Mouse (Mus musculus) E14TG2a.4 (cell line): ENCODE results near the gene Tsen34.
"Not testable (repeated sequence)": the region's sequence is repeated elsewhere in the genome, so short reads cannot be mapped to it uniquely, and the experiment has no call there.

Experiments used
- H3K27me3 ChIP-seq: 2 replicates; pipeline ENCODE4 v1.6.1; 2014; ENCODE audit warnings: low read length, control low read depth; ENCODE audit not compliant: insufficient read depth
- H3K36me3 ChIP-seq: 2 replicates; pipeline ENCODE4 v1.6.1; 2014; ENCODE audit warnings: low read length, control low read depth; ENCODE audit not compliant: insufficient read depth
- H3K4me1 ChIP-seq: replicated peaks from 2 replicates; pipeline ENCODE4 v1.6.1; 2014; ENCODE audit warnings: low read depth, low read length, control low read depth
- H3K4me3 ChIP-seq: replicated peaks from 2 replicates; pipeline ENCODE4 v1.5.1; 2014; ENCODE audit warnings: mild to moderate bottlenecking, low read length
- H3K9me3 ChIP-seq: 2 replicates; pipeline ENCODE4 v1.6.1; 2014; ENCODE audit warnings: low read length, control low read depth
- CTCF ChIP-seq: conservative IDR thresholded peaks from 2 replicates; pipeline ENCODE4 v1.5.1; 2014; ENCODE audit warnings: low read length
- NANOG ChIP-seq: IDR thresholded peaks from 2 replicates; pipeline ENCODE4 v1.6.1; 2014; ENCODE audit warnings: borderline replicate concordance, low read length, mixed read lengths
- POU5F1 ChIP-seq: IDR thresholded peaks from 2 replicates; pipeline ENCODE4 v1.6.1; 2014; ENCODE audit warnings: low read length, borderline replicate concordance

The Tsen34 gene

DNA sequence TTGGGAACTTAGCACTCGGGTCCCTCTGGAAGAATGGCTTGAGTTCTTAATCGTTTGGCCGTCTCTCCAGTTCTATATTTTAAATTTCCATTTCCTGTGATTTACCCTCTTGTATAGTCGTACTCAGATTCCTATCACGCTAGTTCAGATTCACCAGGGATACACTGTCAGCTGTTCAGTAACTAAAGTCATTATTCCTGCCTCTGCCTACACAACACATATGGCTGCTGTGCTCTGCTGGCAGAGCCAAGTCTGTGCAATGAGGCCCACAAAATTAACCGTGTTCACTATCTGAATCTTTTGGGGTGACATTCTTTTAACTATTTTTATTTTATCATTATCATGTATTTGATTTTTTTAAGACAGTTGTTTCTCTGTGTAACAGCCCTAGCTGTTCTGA, 5.8 kb downstream of the Tsen34 start:
- Histone ChIP-seq H3K27me3 (no peaks in the 10 kb centered on the region), H3K9me3 (no peaks in the 10 kb centered on the region), H3K4me1 (peaks cover 20% of the 10 kb centered on the region), H3K4me3 (no peak overlapping the region), H3K36me3 (peaks cover 63% of the 10 kb centered on the region)
- TF ChIP-seq POU5F1 (no peak), NANOG (no peak), CTCF (no peak)

DNA sequence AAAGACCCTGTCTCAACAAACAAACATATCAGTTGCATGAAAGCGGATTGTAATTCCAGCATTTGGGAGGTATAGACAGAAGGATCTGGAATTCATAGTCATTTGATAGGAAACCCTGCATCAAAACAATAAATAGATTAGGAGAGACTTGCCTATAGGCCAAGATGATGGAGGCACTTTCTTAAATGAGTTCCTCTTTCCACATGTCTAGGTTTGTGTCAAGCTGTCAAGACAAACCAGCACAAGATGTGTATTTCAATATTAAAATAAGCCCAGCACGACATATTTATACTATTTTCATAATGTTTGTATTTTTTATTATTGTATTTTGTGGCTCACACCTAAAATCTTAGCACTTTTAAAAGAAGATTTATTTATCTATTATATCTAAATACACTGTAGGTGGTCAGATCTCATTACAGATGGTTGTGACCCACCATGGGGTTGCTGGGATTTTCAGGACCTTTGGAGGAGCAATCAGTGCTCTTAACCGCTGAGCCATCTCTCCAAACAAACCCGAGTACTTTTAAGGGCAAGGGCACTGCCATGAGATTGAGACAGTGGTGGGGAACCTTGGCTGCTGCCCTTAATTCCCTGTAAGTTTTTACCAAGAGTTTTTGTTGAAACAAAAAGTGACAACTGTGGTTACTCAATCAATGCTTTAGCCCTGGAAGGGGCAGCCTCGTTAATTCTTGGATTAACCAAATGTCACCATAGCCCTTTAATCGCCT, 10.7 kb downstream of the Tsen34 start:
- no peaks in the 10 kb centered on the region for H3K27me3 ChIP-seq
- H3K9me3 ChIP-seq = no peaks in the 10 kb centered on the region
- peak overlapping the region; percentile 96 for H3K4me3 ChIP-seq
- TF ChIP-seq POU5F1 = no peak
- no peak for TF ChIP-seq NANOG
- no peak for TF ChIP-seq CTCF
- peaks cover 72% of the 10 kb centered on the region for H3K36me3 ChIP-seq
- peaks cover 15% of the 10 kb centered on the region for H3K4me1 ChIP-seq

DNA sequence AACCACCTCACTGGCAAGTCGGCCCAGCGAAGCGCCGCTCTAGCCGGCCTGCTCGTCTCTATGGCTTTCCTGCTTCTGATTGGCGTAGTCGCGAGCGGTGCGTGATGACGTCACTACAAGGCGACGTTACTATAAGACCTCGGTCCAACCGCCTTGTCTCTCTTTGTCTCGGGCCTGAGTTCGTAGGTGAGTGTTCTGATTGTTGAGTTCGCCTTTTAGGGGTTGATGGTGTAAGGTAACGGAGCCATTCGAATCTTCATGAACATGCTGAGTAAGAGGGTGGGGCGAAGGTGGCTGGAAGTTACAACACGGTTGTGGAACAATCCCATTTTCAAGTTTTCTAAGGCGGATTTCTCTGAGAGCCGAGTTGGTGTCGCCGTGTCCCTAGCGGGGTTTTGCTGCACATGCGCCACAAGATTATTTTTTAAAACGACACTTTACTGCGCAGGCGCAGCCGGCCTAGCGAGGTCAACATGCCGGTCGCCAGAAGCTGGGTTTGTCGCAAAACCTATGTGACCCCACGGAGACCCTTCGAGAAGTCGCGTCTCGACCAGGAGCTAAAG, 11.3 kb downstream of the Tsen34 start, which contains the start of gene Rps9:
Gene Rps9 (plus strand): TSS at position 115 of the 563 bp plus-strand sequence.
- Histone ChIP-seq H3K4me3 (peak within 1 kb of the TSS; percentile 96), H3K27me3 (no peaks in the 10 kb centered on the region), H3K4me1 (peaks cover 15% of the 10 kb centered on the region), H3K9me3 (no peaks in the 10 kb centered on the region), H3K36me3 (peaks cover 65% of the 10 kb centered on the region)
- TF ChIP-seq CTCF = no peak
- TF ChIP-seq POU5F1 = no peak

DNA sequence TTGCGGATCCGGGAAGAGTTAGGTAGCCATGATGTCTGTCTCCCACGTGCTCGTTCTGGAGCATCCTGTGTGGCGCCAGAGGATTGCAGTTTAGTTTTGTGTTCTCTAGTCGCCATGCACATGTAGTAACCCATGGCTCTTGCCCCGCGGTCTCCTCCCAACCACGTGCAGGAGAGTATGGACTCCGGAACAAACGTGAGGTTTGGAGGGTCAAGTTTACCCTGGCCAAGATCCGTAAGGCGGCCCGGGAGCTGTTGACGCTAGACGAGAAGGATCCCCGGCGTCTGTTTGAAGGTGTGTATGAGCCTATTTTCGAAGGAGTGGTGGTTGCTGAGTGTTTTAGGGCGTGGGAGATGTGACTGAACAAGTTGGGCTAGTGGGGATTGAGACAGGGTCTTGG, 11.8 kb downstream of the Tsen34 start:
- Histone ChIP-seq H3K27me3 (no peaks in the 10 kb centered on the region), H3K4me1 (peaks cover 15% of the 10 kb centered on the region), H3K9me3 (no peaks in the 10 kb centered on the region), H3K36me3 (peaks cover 61% of the 10 kb centered on the region), H3K4me3 (peak overlapping the region; percentile 96)
- TF ChIP-seq CTCF (no peak), POU5F1 (no peak), NANOG (no peak)

DNA sequence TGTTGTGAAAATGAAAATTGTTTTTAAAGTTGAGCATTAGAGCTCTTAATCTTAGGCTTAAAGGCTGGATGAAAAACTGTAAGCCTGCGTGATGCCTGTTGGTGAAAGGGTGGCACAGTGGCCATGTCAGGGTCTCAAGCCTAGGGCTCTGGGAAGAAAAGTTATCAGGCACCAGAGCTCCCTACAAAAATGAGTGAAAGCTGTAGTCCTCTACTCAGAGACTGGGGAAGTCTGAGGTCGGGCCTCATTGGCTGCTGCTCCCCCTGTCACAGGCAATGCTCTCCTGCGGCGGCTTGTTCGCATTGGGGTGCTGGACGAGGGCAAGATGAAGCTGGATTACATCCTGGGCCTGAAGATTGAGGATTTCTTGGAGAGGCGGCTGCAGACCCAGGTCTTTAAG, 12.8 kb downstream of the Tsen34 start:
- peak overlapping the region; percentile 96 for H3K4me3 ChIP-seq
- peaks cover 15% of the 10 kb centered on the region for H3K4me1 ChIP-seq
- H3K27me3 ChIP-seq, H3K9me3 ChIP-seq: not testable (repeated sequence)
- peaks cover 51% of the 10 kb centered on the region for H3K36me3 ChIP-seq

DNA sequence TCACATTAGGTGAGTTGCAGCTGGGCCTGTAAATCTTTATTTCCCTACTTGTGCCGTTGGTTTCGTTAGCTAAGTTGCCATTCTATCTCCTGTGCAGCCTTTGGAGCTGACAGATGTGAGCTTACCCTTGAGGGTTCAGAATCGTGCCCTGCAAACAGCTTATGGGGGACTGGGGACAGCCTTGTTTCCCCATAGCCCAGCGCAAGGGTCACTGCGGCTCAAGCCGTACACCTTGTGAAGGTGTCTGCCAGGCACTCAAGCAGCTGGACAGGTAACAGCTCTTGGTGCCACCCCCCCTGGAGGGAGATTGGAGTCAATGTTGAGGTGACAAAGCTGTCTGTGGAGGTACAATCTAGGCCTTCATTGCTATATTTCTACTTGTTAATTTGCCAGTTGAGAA, 13.2 kb downstream of the Tsen34 start:
- H3K4me1 ChIP-seq = peaks cover 15% of the 10 kb centered on the region
- TF ChIP-seq NANOG (no peak), CTCF (no peak), POU5F1 (no peak)

DNA sequence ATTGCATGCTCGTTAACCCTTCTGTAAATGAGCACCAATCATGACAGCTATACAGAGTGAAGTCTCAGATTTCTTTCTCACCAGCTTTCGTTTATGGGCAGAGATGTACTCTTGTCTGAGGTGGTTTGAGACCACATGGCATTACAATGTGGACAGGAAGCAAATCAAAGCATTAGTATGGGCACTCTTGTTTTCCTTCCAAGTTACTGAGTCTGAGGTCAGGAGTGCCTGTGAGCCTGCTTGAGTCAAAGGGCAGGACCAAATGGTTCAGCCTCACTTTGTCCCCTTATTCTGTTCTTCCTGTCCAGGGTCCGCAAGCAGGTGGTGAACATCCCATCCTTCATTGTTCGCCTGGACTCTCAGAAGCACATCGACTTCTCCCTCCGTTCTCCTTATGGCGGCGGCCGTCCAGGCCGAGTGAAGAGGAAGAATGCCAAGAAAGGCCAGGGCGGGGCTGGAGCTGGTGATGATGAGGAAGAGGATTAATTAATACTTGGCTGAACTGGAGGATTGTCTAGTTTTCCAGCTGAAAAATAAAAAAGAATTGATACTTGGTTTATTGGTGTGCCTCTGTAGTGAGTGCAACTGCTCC, 13.8 kb downstream of the Tsen34 start:
- no peak for TF ChIP-seq POU5F1
- TF ChIP-seq CTCF = no peak
- TF ChIP-seq NANOG = no peak
- Histone ChIP-seq H3K27me3 (no peaks in the 10 kb centered on the region), H3K36me3 (peaks cover 41% of the 10 kb centered on the region), H3K9me3 (no peaks in the 10 kb centered on the region), H3K4me1 (peaks cover 15% of the 10 kb centered on the region), H3K4me3 (peak overlapping the region; percentile 96)

More for the DNA sequence above, 13.2 kb downstream of the Tsen34 start:
- Histone ChIP-seq H3K9me3 (no peaks in the 10 kb centered on the region), H3K27me3 (no peaks in the 10 kb centered on the region), H3K36me3 (peaks cover 46% of the 10 kb centered on the region), H3K4me3 (peak overlapping the region; percentile 96)

DNA sequence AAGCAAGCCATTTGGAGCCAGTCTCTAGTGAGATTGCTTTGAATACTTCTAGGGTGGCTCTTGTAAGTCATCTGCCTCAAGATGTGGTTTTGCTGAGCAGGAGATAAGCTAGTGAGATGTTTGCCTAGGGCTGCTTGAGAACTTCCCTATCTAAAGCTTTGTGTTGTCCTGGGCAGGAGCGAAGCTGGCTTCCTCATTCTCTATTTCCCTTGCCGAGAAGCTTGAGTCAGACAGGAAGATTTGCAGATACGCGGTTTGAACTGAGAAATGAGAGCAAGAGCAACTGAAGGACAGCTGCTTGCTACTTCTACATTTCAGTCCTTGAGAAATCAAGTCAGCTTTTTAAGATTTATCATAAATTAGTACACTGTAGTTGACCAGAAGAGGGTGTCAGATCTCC, 14.4 kb downstream of the Tsen34 start:
- H3K4me3 ChIP-seq = peak overlapping the region; percentile 96
- H3K36me3 ChIP-seq = peaks cover 39% of the 10 kb centered on the region
- H3K27me3 ChIP-seq = no peaks in the 10 kb centered on the region
- no peak for TF ChIP-seq NANOG
- TF ChIP-seq CTCF = no peak
- no peak for TF ChIP-seq POU5F1
- no peaks in the 10 kb centered on the region for H3K9me3 ChIP-seq
- peaks cover 15% of the 10 kb centered on the region for H3K4me1 ChIP-seq
